Mouse (Mus musculus) liver, adult 2 months (tissue): ENCODE data around the gene Taok2.

Experiments used
- CTCF ChIP-seq: fragments of 200-500 bp; IDR thresholded peaks from 2 replicates; pipeline ENCODE4 v1.5.1; 2011; ENCODE audit warnings: low read depth, low read length, control low read depth
- POLR2A ChIP-seq: fragments of 200-500 bp; IDR thresholded peaks from 2 replicates; pipeline ENCODE4 v1.6.1; 2011; ENCODE audit warnings: low read length, control low read depth; ENCODE audit not compliant: insufficient read depth; ENCODE audit errors: extremely low read depth

DNA sequence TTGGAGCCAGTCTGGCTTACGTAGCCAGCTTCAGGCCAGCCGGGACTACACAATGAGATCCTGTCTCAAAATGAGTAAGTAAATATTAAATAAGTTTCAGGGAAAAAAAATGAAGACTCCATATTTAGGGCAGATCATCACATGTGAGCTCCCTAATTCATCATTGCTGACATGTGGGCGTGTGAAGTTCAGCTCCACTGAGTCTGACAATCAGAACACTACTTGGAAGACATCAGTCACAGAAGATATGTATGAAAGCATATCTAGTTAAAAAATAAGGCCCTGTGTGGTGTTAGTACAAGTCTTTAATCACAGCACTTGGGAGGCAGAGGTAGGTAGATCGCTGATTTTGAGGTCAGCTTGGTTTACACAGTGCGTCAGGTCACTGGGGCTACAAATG lies 2.8 kb upstream of the Taok2 start:
- TF ChIP-seq POLR2A (no peak), CTCF (no peak)
